In genomic region chr2:33983112-33983748, GRCm38 (mm10) we compare ENCODE assay signal across 19 mouse cellular contexts.
DNase-seq lines count a peak whose midpoint lies in the region; ATAC-seq lines count a peak whose summit lies in the region.
"Had no signal": no experiment of that assay in that cellular context is flagged by ENCODE, and none has a peak within 500 bp of the region (broad histone marks: within the 10 kb centered on the region; RNA-seq: fewer than 3 reads in every experiment).

No protein-coding gene starts in this region.

- ATAC-seq in forebrain, embryonic 11.5 days (replicated peaks; ENCODE audit: low FRiP score) = peak; percentile 42
- ATAC-seq in neural tube, embryonic 12.5 days (ENCODE audit: low FRiP score, low read depth) = 0 out of 2 replicates have a peak, but pooled peaks have one; percentile 54
- ATAC-seq in neural tube, embryonic 15.5 days (ENCODE audit: low FRiP score) = no peak
- peak; percentile 70; the same call in 1 of the 2 replicates for ATAC-seq in midbrain, embryonic 11.5 days (ENCODE audit: low FRiP score)
- no peak for ATAC-seq in neural tube, embryonic 14.5 days (ENCODE audit: low read depth)
- no peak for ATAC-seq in heart, embryonic 11.5 days (replicated peaks; ENCODE audit: insufficient number of reproducible peaks, low FRiP score, low TSS enrichment)
- ATAC-seq: CD4-positive, CD25-positive, alpha-beta regulatory T cell, adult 4 months; liver, postnatal 0 days had no signal

- H3K36me3 ChIP-seq in forebrain, embryonic 11.5 days (ENCODE audit: control insufficient read depth, insufficient read depth, low read length) = no peaks in the 10 kb centered on the region
- no peaks in the 10 kb centered on the region for H3K36me3 ChIP-seq in forebrain, embryonic 10.5 days (replicated peaks)
- no peaks in the 10 kb centered on the region for H3K36me3 ChIP-seq in neural tube, embryonic 12.5 days
- no peaks in the 10 kb centered on the region for H3K36me3 ChIP-seq in neural tube, embryonic 15.5 days
- H3K36me3 ChIP-seq in midbrain, embryonic 11.5 days (ENCODE audit: control insufficient read depth, insufficient read depth, low read length) = no peaks in the 10 kb centered on the region
- no peaks in the 10 kb centered on the region for H3K36me3 ChIP-seq in neural tube, embryonic 14.5 days (ENCODE audit: control insufficient read depth, insufficient read depth, low read length)
- no peaks in the 10 kb centered on the region for H3K36me3 ChIP-seq in heart, embryonic 11.5 days (ENCODE audit: control insufficient read depth, insufficient read depth, low read length)
- H3K36me3 ChIP-seq: embryonic facial prominence, embryonic 15.5 days; G1E had no signal

- peaks cover 12% of the 10 kb centered on the region for H3K4me1 ChIP-seq in forebrain, embryonic 11.5 days (replicated peaks; ENCODE audit: control insufficient read depth, insufficient read depth, low read length)
- peaks cover 16% of the 10 kb centered on the region for H3K4me1 ChIP-seq in forebrain, embryonic 10.5 days
- peaks cover 20% of the 10 kb centered on the region for H3K4me1 ChIP-seq in neural tube, embryonic 12.5 days
- peaks cover 9% of the 10 kb centered on the region; the same call in 1 of the 2 replicates for H3K4me1 ChIP-seq in neural tube, embryonic 15.5 days
- peaks cover 5% of the 10 kb centered on the region for H3K4me1 ChIP-seq in midbrain, embryonic 11.5 days (ENCODE audit: control insufficient read depth, insufficient read depth, low read length)
- H3K4me1 ChIP-seq in neural tube, embryonic 14.5 days (ENCODE audit: control insufficient read depth, insufficient read depth, low read length) = peaks cover 5% of the 10 kb centered on the region; the same call in 1 of the 2 replicates
- no peaks in the 10 kb centered on the region for H3K4me1 ChIP-seq in heart, embryonic 11.5 days (ENCODE audit: control insufficient read depth, insufficient read depth, low read length)
- H3K4me1 ChIP-seq: embryonic facial prominence, embryonic 15.5 days had no signal

- no peak overlapping the region for H3K9ac ChIP-seq in forebrain, embryonic 11.5 days (ENCODE audit: low read length)
- H3K9ac ChIP-seq in neural tube, embryonic 12.5 days = no peak overlapping the region
- no peak overlapping the region for H3K9ac ChIP-seq in neural tube, embryonic 15.5 days (replicated peaks)
- H3K9ac ChIP-seq in midbrain, embryonic 11.5 days (ENCODE audit: low read length) = no peak overlapping the region
- no peak overlapping the region for H3K9ac ChIP-seq in neural tube, embryonic 14.5 days (replicated peaks; ENCODE audit: low read depth, low read length)
- no peak overlapping the region for H3K9ac ChIP-seq in heart, embryonic 11.5 days (ENCODE audit: low read depth, low read length)
- H3K9ac ChIP-seq: embryonic facial prominence, embryonic 15.5 days; liver, postnatal 0 days had no signal

- 39% methylated on average over 11 of the region's 11 CpGs for WGBS in forebrain, embryonic 11.5 days
- WGBS in forebrain, embryonic 10.5 days = 48% methylated on average over 11 of the region's 11 CpGs
- WGBS in neural tube, embryonic 12.5 days = 37% methylated on average over 11 of the region's 11 CpGs
- WGBS in neural tube, embryonic 15.5 days = 36% methylated on average over 11 of the region's 11 CpGs
- 50% methylated on average over 11 of the region's 11 CpGs for WGBS in midbrain, embryonic 11.5 days
- WGBS in neural tube, embryonic 14.5 days = 31% methylated on average over 11 of the region's 11 CpGs
- WGBS in heart, embryonic 11.5 days (ENCODE audit: insufficient replicate concordance) = 42% methylated on average over 11 of the region's 11 CpGs

- no peak for DNase-seq in forebrain, embryonic 11.5 days (ENCODE audit: low spot score)
- DNase-seq in forebrain, embryonic 10.5 days (ENCODE audit: extremely low spot score, low spot score) = no peak
- no peak for DNase-seq in midbrain, embryonic 11.5 days (ENCODE audit: low spot score, missing footprints)
- DNase-seq in ovary, postnatal 10 days (ENCODE audit: low spot score) = no peak
- DNase-seq: cerebellum, adult 11 months; cerebellum, postnatal 14 days; embryo, embryonic 11 days; gastrocnemius, postnatal 14 days; heart, postnatal 10 days; liver; liver, postnatal 0 days; thymus, adult 2 months had no signal

- H3K4me3 ChIP-seq in forebrain, embryonic 11.5 days (ENCODE audit: low read depth, low read length) = no peak overlapping the region
- H3K4me3 ChIP-seq in forebrain, embryonic 10.5 days = no peak overlapping the region
- no peak overlapping the region for H3K4me3 ChIP-seq in neural tube, embryonic 12.5 days
- H3K4me3 ChIP-seq in neural tube, embryonic 15.5 days (replicated peaks) = no peak overlapping the region
- H3K4me3 ChIP-seq in midbrain, embryonic 11.5 days (ENCODE audit: low read depth, low read length) = no peak overlapping the region
- no peak overlapping the region for H3K4me3 ChIP-seq in neural tube, embryonic 14.5 days (ENCODE audit: low read depth, low read length)
- H3K4me3 ChIP-seq in heart, embryonic 11.5 days (ENCODE audit: low read depth, low read length) = no peak overlapping the region
- H3K4me3 ChIP-seq: embryonic facial prominence, embryonic 15.5 days had no signal

- peak overlapping the region; percentile 53; the same call in 1 of the 2 replicates for H3K27ac ChIP-seq in forebrain, embryonic 11.5 days (ENCODE audit: low read depth, low read length)
- no peak overlapping the region for H3K27ac ChIP-seq in forebrain, embryonic 10.5 days
- H3K27ac ChIP-seq in neural tube, embryonic 12.5 days = no peak overlapping the region
- no peak overlapping the region for H3K27ac ChIP-seq in neural tube, embryonic 15.5 days (replicated peaks)
- 0 out of 2 replicates have a peak overlapping the region, but pooled peaks have one; percentile 20 for H3K27ac ChIP-seq in midbrain, embryonic 11.5 days (ENCODE audit: low read depth, low read length)
- peak overlapping the region; percentile 28; the same call in 1 of the 2 replicates for H3K27ac ChIP-seq in neural tube, embryonic 14.5 days (ENCODE audit: low read depth, low read length)
- no peak overlapping the region for H3K27ac ChIP-seq in heart, embryonic 11.5 days (ENCODE audit: low read depth, low read length)
- H3K27ac ChIP-seq: embryonic facial prominence, embryonic 15.5 days had no signal

- H3K27me3 ChIP-seq in forebrain, embryonic 11.5 days (ENCODE audit: control insufficient read depth, insufficient read depth, low read length) = no peaks in the 10 kb centered on the region
- 0 out of 2 replicates have a peak, but pooled peaks cover 2% of the 10 kb centered on the region for H3K27me3 ChIP-seq in forebrain, embryonic 10.5 days (ENCODE audit: poor library complexity, severe bottlenecking)
- no peaks in the 10 kb centered on the region for H3K27me3 ChIP-seq in neural tube, embryonic 12.5 days (replicated peaks)
- H3K27me3 ChIP-seq in neural tube, embryonic 15.5 days (replicated peaks) = no peaks in the 10 kb centered on the region
- H3K27me3 ChIP-seq in midbrain, embryonic 11.5 days (ENCODE audit: control insufficient read depth, insufficient read depth, low read length) = no peaks in the 10 kb centered on the region
- no peaks in the 10 kb centered on the region for H3K27me3 ChIP-seq in neural tube, embryonic 14.5 days (ENCODE audit: control insufficient read depth, insufficient read depth, low read length)
- H3K27me3 ChIP-seq in heart, embryonic 11.5 days (ENCODE audit: control insufficient read depth, insufficient read depth, low read length) = peaks cover 5% of the 10 kb centered on the region; the same call in 1 of the 2 replicates
- H3K27me3 ChIP-seq: embryonic facial prominence, embryonic 15.5 days had no signal

- H3K9me3 ChIP-seq in forebrain, embryonic 11.5 days (ENCODE audit: control insufficient read depth, low read length) = no peaks in the 10 kb centered on the region
- H3K9me3 ChIP-seq in forebrain, embryonic 10.5 days = no peaks in the 10 kb centered on the region
- H3K9me3 ChIP-seq in neural tube, embryonic 12.5 days = no peaks in the 10 kb centered on the region
- H3K9me3 ChIP-seq in neural tube, embryonic 15.5 days (replicated peaks) = no peaks in the 10 kb centered on the region
- no peaks in the 10 kb centered on the region for H3K9me3 ChIP-seq in midbrain, embryonic 11.5 days (ENCODE audit: control insufficient read depth, low read length)
- H3K9me3 ChIP-seq in neural tube, embryonic 14.5 days (ENCODE audit: control insufficient read depth, low read length) = no peaks in the 10 kb centered on the region
- H3K9me3 ChIP-seq in heart, embryonic 11.5 days (replicated peaks; ENCODE audit: control insufficient read depth, low read length) = no peaks in the 10 kb centered on the region
- H3K9me3 ChIP-seq: embryonic facial prominence, embryonic 15.5 days; G1E had no signal

- H3K4me2 ChIP-seq in forebrain, embryonic 11.5 days (ENCODE audit: low read depth, low read length, severe bottlenecking) = no peak overlapping the region
- no peak overlapping the region for H3K4me2 ChIP-seq in neural tube, embryonic 12.5 days (replicated peaks)
- no peak overlapping the region for H3K4me2 ChIP-seq in neural tube, embryonic 15.5 days
- no peak overlapping the region for H3K4me2 ChIP-seq in midbrain, embryonic 11.5 days
- H3K4me2 ChIP-seq in neural tube, embryonic 14.5 days (ENCODE audit: low read depth, low read length) = no peak overlapping the region
- no peak overlapping the region for H3K4me2 ChIP-seq in heart, embryonic 11.5 days
- H3K4me2 ChIP-seq: embryonic facial prominence, embryonic 15.5 days had no signal

Comparison
In these comparisons a context has a peak if more than half of its experiments do, and no peak if none do; other contexts are left out.
1. ATAC-seq: peak in forebrain, embryonic 11.5 days (single experiment), neural tube, embryonic 12.5 days (single experiment) and midbrain, embryonic 11.5 days (single experiment); none in neural tube, embryonic 15.5 days (single experiment), neural tube, embryonic 14.5 days (single experiment) and heart, embryonic 11.5 days (single experiment).
2. H3K27ac ChIP-seq: peak in forebrain, embryonic 11.5 days (single experiment), midbrain, embryonic 11.5 days (single experiment) and neural tube, embryonic 14.5 days (single experiment); none in forebrain, embryonic 10.5 days (single experiment), neural tube, embryonic 12.5 days (single experiment), neural tube, embryonic 15.5 days (single experiment) and heart, embryonic 11.5 days (single experiment).